Mouse (Mus musculus): ENCODE results near the gene Wfdc15a. TPM values are rescaled to one million over a fixed set of nuclear protein-coding genes. Genes with fewer than 3 reads are reported as not detected.

The Wfdc15a gene
- not detected in 2 replicates for polyA plus RNA-seq (2015; fragmentation: Nextera tagmentation; extraction: Ambion mirVana)

GRCm38 (mm10) chr2:164199626-164200327 lies at the start of gene Wfdc15a:
TSS of gene Wfdc15a (minus strand) at chr2:164200130.

GRCm38 (mm10) chr2:164238366-164238765 lies 38.4 kb upstream of the Wfdc15a start, which contains the start of gene Svs2:
TSS of gene Svs2 (minus strand) at chr2:164238466.

GRCm38 (mm10) chr2:164221522-164221921 lies 21.6 kb upstream of the Wfdc15a start, which contains the start of gene Wfdc15b:
TSS of gene Wfdc15b (minus strand) at chr2:164221660.

GRCm38 (mm10) chr2:164190576-164190975 lies 9.4 kb downstream of the Wfdc15a start, which contains the start of gene Wfdc12:
TSS of gene Wfdc12 (minus strand) at chr2:164190608.

GRCm38 (mm10) chr2:164182692-164183255 lies 17.2 kb downstream of the Wfdc15a start, which contains the start of gene Wfdc5:
TSS of gene Wfdc5 (minus strand) at chr2:164182742.

GRCm38 (mm10) chr2:164170902-164171301 lies 29.0 kb downstream of the Wfdc15a start, which contains the start of gene Kcns1:
TSS of gene Kcns1 (minus strand) at chr2:164171113.

Other genes starting within 250 kb of the Wfdc15a start
- 132 and 147 TPM in 2 replicates for gene Ywhab, start 205.2 kb downstream of the Wfdc15a start, polyA plus RNA-seq (2015; fragmentation: Nextera tagmentation; extraction: Ambion mirVana)
- gene Pabpc1l, start 174.7 kb downstream of the Wfdc15a start, polyA plus RNA-seq (2015; fragmentation: Nextera tagmentation; extraction: Ambion mirVana) = 1.3 and 2.5 TPM in 2 replicates
- gene Stk4, start 129.8 kb downstream of the Wfdc15a start, polyA plus RNA-seq (2015; fragmentation: Nextera tagmentation; extraction: Ambion mirVana) = 20.1 and 20.5 TPM in 2 replicates
- 30.8 and 36.3 TPM in 2 replicates for gene Tomm34, start 129.0 kb downstream of the Wfdc15a start, polyA plus RNA-seq (2015; fragmentation: Nextera tagmentation; extraction: Ambion mirVana)
- not detected in 2 replicates for gene Kcns1, start 29.0 kb downstream of the Wfdc15a start, polyA plus RNA-seq (2015; fragmentation: Nextera tagmentation; extraction: Ambion mirVana)
- gene Wfdc5, start 17.4 kb downstream of the Wfdc15a start, polyA plus RNA-seq (2015; fragmentation: Nextera tagmentation; extraction: Ambion mirVana) = not detected in 2 replicates
- gene Wfdc12, start 9.5 kb downstream of the Wfdc15a start, polyA plus RNA-seq (2015; fragmentation: Nextera tagmentation; extraction: Ambion mirVana) = not detected in 2 replicates
- 0.73 TPM in 1 of 2 replicates, not detected in the other for gene Wfdc15b, start 21.5 kb upstream of the Wfdc15a start, polyA plus RNA-seq (2015; fragmentation: Nextera tagmentation; extraction: Ambion mirVana)
- gene Svs2, start 38.3 kb upstream of the Wfdc15a start, polyA plus RNA-seq (2015; fragmentation: Nextera tagmentation; extraction: Ambion mirVana) = not detected in 2 replicates
- not detected in 2 replicates for gene Svs3b, start 56.5 kb upstream of the Wfdc15a start, polyA plus RNA-seq (2015; fragmentation: Nextera tagmentation; extraction: Ambion mirVana)
- not detected in 2 replicates for gene Svs4, start 78.3 kb upstream of the Wfdc15a start, polyA plus RNA-seq (2015; fragmentation: Nextera tagmentation; extraction: Ambion mirVana)
- not detected in 2 replicates for gene Svs3a, start 89.1 kb upstream of the Wfdc15a start, polyA plus RNA-seq (2015; fragmentation: Nextera tagmentation; extraction: Ambion mirVana)
- not detected in 2 replicates for gene Svs6, start 116.6 kb upstream of the Wfdc15a start, polyA plus RNA-seq (2015; fragmentation: Nextera tagmentation; extraction: Ambion mirVana)
- gene Svs5, start 132.6 kb upstream of the Wfdc15a start, polyA plus RNA-seq (2015; fragmentation: Nextera tagmentation; extraction: Ambion mirVana) = not detected in 2 replicates
- gene Slpi, start 189.0 kb upstream of the Wfdc15a start, polyA plus RNA-seq (2015; fragmentation: Nextera tagmentation; extraction: Ambion mirVana) = 246 and 289 TPM in 2 replicates
- 0.42 and 0.73 TPM in 2 replicates for gene Rbpjl, start 203.0 kb upstream of the Wfdc15a start, polyA plus RNA-seq (2015; fragmentation: Nextera tagmentation; extraction: Ambion mirVana)
- gene Matn4, start 205.0 kb upstream of the Wfdc15a start, polyA plus RNA-seq (2015; fragmentation: Nextera tagmentation; extraction: Ambion mirVana) = 0.54 and 1.1 TPM in 2 replicates
- 24.0 and 33.9 TPM in 2 replicates for gene Sdc4, start 243.8 kb upstream of the Wfdc15a start, polyA plus RNA-seq (2015; fragmentation: Nextera tagmentation; extraction: Ambion mirVana)

Measured in spleen, postnatal 0 days (tissue).